Mouse (Mus musculus) right cerebral cortex, adult 2 months (tissue): ENCODE measurements around the gene Xrcc6.
A peak's percentile ranks its signal among the peaks of the same experiment; 100 is the strongest.

Experiments used
- DNase-seq, 2 experiments: peaks; one replicate each; pipeline ENCODE4 v3.0.0; 2021 to 2022; ENCODE audit warnings: low spot score in 2 of 2

Xrcc6 gene

DNA sequence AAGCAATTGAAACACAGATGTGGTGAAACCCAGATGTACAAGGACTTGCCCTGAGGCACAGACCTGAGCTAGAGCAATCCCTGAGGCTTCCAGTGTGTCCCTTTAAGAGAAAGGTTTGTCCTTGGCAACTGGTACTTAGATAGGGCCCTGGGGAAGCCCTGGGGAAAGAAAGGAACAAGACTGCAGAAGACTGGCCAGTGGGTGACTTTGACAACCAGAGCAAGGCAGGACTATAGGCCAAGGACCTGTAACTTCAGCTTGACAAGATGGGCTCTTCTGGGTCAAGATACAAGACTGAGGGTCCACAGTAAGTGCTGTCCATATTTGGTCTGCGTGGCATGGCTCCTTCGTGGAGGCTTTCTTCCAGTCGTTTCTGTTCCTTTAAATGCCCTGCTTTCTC is at the start of gene Xrcc6:
TSS of gene Xrcc6 (plus strand) at position 190 of the 400 bp plus-strand sequence.
- no peak for DNase-seq

DNA sequence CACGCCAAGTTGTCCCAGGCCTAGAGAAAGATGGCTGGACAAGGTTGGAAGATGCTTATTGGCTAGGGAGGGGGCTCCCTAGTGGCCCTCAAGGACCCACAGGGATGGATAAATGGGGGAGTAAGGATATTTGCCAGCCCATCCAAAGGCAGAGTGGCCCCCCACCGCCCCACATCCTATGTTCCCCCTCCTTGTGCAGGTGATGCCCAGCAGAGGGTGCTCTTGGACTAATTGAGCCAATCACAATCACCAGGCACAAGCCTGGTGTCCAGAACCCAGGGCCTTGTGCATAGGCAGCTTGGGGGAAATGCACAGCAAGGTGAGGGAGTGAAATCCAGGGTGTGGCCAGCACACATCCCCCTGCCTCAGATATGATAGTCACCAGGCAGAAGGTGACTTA is 49.4 kb upstream of the Xrcc6 start:
- peak; percentile 59 to 71 for DNase-seq

DNA sequence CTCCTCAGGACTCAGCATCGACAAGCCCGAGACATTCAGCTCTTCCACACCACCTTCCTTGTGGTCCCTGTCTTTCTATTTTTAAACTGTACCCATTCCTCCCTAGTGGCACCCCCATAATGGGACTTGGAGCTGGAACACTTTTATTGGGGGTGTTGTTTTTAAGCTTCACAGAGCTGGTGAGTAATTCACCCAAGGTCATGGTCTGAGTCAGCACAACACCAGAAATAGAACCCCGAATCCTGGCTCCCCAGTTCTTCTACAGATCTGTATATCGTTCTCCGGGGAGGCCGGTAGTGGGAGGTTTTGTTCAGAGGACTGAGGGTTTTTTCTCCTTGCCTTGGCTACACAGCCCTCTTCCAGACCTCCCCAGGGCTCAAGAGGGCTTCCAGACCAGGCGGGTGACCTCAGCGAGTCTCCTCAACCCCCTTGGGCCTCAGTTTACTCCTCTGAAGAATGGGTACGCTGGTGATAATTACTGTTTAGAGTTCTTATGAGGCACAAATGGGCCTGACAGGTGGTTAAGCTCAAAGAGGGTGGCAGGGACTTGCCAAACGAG is 48.4 kb upstream of the Xrcc6 start:
- DNase-seq = no peak

DNA sequence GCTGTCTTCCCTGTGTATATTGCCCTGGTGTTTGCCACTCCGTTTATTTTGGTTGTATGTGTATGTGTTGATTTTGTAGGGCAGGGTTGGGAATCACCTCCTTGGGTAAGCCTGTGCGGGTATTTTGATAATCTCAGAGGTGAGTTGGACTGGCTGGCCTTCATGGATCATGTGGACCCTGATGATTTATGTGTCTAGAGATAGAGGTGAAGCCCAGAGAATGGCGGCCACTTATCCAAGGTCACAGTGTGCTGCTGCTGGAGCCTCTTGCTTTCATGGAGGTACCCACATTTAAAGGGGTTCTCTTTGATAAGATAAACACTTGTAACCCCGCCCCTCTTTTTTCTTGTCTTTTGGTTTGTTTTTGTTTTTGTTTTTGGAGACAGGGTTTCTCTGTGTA is 47.9 kb upstream of the Xrcc6 start:
- no peak for DNase-seq

DNA sequence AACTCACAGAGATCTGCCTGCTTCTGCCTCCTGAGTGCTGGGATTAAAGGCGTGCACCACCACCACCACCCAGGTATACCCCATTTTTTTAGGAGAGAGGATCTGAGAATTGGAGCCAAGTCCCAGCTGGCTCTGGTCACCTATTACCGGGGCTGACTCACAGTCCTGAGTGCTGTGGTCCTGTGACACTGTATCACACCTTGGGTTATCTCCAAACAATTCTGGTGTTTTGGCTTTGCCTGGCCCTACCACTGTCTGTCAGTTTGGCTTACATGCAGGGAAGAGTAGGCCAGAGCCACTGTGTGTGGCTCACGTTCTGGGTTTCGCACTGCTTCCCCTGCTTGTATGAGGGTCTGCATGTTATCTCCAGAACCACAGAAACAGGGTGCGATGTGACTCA is 47.4 kb upstream of the Xrcc6 start:
- no peak for DNase-seq

DNA sequence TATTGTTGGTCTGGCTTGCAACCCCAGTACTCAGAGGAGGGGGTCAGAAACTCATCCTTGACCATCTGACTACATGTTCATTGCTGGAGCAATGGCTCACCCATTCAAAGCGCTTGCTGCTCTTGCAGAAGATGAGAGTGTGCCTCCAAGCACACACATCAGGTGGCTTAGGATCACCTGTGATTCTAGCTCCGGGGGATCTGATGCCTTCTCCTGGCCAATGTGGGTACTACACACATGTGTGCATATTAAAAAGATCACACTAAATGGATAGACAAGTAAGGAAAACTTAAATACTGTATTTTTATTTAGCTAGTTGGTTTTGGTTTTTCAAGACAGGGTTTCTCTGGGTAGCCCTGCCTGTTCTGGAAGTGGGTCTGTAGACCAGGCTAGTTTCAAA is 46.6 kb upstream of the Xrcc6 start:
- no peak for DNase-seq

DNA sequence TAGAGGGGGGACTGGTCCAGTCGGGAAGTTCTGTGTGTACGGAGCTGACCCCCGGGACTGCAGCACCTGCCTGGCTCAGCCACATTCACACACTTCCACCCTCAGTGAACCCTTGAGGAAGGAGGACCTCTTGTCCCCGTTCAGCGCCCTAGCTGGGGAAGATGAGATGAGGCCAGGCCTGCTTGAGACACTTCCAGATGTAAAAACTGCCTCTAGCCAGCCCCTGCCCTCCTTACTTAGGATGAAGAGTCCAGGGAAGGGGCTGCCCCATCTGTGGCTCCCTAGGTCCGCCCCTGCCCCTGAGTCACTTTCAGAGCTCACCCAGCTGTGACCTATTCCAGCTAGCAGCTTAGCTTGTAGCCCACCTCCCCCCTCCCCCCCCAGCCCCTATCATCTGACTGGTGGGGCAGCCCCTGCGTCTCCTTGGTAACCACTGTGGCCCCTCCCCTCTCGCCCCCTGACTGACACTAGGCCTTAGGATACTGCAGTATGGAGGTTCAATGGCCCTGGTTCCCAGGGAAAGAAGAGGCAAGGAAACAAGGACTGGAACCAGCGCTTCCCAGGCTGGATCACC is 44.4 kb upstream of the Xrcc6 start:
- no peak for DNase-seq

DNA sequence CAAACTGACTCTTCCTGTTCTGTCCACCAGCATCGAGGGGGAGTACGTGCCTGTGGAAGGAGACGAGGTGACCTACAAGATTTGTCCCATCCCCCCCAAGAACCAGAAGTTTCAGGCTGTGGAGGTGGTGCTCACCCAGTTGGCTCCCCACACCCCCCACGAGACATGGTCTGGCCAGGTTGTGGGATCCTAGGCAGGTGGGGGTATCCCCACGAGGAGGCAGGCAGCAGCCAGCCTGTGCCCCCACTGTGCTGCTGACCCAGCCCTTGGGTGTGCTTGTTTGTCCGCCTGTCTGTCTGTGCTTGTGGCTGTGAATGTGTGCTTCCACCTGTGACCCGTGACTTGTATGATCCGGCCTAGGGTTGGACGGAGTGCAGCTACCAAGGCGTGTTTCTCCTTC is 38.6 kb upstream of the Xrcc6 start:
- DNase-seq = no peak

DNA sequence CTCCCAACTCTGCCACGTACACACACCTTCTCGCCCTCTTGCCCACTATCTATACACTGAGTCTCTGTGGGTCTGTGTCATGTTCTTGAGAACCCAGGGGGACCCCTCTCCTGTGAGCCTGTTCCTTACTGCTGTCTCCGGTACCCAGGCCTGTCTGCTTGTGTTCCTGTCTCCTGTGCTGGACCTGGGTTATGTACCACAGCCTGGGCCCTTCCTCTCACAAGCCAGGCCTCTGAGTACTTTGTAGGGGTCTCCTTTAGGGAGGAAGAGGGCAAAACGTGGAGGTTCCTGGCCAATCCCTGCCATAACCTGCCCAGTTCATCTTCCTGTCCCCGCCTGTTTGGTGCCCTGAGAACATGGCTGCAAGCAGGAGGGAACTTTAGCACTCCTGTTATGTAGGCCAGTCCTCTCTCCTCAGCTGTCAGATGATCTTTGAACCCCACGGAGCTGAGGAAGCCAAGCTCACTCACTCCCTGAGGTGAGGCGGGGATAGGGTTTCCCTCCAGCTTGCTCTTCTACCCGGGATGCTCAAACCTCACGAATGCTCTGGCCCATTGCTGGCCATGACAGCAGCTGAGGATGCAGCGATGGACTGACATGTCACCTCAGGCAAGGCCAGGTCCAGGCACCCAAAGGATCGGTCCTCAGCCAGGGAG is 38.0 kb upstream of the Xrcc6 start:
- DNase-seq = no peak

DNA sequence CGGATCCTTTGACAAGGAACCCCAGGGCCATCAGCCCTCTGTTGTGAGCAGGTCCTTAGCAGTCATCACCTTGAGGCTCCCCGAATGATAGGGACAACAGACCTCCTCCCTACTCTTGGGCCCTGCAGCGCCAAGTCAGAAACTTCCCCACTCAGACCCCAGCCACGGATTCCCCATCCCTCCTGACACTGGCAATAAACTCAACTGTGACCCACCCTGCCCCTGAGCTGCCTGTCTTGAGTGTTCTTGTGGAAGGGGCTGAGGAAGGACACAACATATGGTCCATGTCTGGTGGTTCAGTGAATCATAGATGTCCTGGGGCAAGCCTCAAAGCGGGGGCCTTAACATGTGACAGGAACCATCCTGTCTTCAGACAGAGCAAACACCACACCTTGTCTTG is 36.9 kb upstream of the Xrcc6 start:
- no peak for DNase-seq

DNA sequence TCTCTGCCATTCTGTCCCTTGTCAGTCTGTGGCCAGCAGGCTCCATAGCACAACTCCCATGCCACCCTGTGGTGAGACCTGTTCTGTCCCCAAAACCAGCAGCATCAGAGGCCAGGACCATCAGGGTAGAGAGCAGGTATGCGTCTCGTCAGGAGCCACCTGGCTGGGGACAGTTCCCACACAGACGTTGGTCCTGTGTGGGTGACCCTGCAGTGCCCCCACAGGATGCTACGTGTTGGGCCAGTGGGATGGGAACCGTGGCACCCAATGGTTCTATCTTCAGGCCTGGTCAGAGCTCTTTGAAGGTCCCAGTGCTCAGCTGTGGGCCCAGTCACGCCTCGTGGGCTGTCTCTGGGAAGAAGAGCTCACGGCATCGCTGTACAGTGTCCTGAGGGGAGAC is 36.5 kb upstream of the Xrcc6 start:
- DNase-seq = no peak

DNA sequence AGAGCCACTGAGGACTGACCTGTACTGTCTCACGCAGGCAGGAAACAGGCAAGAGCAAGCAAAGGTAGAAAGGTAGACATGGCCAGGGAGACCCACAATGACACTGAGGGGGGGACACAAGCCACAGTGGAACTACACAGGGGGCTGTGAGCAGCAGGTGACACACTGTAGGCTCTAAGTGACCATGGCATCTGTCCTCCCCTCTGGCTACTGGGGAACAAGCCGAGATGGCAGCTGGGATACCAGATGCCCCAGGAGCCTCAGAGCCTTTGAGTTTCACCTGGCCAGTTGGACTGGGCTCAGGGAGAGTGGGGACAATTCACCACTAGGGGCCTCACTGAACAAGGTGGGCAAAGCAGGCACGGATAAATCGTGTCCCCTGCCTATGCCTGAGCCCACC is 35.3 kb upstream of the Xrcc6 start:
- no peak for DNase-seq

DNA sequence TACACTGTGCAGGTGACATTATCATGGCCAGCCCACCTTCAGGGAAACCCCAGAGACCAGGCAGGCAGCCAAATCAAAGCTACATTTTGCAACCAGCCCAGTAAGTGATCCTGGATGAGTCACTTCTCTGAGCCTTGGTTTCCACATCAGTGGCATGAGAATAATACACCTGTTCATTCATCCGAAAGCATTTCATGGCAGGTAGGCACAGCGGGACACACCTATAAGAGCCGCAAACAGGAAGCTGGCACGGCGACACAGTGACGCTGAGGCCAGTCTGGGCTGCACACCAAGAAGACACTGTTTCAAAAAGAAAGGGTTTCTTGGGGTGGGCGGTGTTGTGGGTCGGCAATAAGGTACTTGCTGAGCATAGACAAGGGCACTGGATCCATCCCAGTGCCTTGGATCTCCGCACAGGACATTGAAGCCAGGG is 33.5 kb upstream of the Xrcc6 start:
- DNase-seq = no peak

DNA sequence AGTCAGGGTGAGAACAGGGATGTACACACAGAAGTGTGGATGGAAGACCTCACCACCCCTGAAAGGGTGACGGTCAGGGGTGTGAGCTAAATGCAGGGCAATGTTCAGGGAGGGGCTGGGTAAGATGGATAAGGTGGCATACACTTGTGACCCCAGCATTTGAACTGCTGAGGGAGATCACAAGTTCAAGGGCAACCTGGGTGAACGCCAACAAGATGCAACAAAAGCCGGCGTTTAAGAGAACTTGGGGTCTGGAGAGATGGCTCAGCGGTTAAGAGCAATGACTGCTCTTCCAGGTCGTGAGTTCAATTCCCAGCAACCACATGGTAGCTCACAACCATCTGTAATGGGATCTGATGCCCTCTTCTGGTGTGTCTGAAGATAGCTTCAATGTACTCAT is 32.9 kb upstream of the Xrcc6 start:
- no peak for DNase-seq

DNA sequence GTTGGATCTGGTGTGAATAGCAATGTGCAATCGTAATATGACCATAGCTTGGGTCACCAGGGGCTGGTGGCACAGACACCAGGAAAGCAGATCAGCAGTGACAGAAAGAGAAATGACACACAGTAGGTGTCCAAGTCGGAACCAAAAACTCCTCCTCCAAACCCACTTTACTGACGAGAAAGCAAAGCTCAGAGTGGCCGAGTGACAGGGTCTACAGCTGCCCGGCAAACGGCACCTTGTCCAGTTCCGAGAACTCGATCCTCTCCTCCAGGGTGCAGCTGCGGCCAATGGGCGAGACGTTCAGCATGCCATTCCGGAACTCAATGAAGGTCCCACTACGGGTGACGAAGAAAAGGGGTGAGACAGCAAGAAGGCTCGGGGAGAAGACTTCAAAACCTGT is 32.2 kb upstream of the Xrcc6 start:
- no peak for DNase-seq

DNA sequence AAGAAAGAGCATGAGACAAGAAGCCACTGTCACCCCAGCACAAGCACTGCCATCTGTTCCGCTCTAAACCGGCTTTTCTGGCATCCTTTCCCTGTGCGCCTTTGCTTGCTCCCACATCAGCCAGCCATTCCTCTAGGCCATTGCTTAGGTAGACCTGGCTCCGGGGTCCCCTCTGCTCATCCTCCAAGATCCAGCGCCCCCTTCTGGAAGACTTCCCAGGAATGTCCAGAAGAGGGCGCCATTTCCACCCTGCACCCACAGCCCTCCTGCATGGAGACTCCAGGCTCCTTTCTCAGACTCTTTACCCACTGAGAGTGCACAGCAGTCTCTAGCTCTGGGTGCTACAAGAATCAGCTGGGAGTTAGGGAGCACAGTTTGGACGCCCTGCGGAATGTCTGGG is 31.2 kb upstream of the Xrcc6 start:
- DNase-seq = peak in 1 of 2 experiments; percentile 60

DNA sequence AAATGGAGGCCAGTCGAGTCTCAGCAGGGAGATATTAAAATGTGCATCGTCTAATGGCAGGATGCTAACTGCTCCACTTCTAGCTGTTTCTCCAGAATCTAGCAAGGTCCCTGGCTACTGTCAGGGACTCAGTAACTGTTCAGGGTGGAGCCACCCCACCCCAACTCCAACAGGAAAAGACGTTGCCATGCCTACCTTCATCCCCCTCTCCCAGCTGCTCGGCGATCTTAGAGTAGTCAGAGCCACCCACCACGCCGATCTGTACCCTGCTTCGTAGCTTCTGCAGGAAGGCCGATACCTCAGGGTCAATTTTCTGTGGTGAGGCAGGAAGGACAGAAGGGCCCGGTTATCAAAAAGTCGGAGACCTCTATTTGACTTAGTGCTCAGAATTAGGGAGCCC is 30.0 kb upstream of the Xrcc6 start:
- DNase-seq = peak in 1 of 2 experiments; percentile 60

DNA sequence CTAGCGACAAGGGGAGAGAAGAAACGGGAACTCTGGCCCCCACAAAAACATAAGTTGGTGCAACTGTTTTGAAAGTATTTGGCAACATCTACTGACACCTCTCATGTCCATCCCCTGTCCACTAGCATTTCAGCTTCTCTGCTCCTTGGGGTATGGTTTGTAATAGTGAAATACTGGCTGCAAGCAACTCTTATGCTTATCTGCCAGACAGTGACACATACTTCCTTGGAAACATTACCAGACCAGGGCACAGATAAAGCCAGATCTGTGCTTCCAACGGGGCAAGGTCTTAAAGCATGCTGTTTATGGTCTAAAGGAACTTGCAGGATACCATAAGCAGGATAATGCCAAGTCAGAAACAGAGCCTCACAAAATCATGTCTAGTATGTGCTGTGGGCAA is 28.7 kb upstream of the Xrcc6 start:
- no peak for DNase-seq

DNA sequence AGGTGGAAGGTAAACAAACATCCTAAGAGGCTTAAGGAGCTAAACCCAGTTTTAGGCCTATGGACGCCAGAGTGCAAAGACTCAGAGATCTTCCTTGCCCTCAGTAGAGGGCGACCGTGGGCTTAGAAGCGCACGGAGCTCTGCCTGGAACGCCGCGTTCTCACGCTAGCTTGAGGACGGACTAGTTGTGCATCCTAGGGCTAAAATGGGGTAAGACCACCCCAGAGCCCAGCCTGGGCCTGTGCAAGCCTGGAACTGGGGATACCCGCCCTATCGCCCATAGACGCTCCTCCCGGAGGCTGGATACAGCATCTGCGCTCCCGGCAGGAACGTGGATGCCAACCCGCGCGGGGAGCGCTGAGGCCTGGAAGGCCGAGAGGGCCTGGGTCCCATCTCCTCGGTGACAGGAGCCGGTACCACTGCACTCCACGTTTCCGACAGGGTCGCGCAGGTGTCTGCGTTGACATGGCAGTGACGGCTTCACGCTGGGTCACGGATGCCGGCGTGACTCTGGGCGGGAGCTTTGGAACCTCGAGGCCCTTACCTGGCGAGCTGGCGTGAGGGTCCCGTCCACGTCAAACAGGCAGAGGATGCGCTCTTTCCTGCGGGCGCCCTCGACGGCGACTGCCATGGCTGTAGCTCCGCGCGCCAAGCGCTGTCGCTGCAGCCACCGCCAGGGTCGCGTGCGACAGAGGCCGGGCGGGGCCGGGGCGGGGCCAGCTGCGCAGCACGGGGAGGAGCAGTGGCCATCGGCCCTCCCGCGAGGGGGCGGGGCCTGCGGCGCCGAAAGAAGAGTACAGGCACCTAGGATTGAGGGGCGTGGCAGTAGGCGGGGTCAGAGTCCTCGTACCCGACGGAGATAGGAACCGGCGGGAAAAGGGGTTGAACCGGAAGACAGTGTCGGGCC is 27.2 kb upstream of the Xrcc6 start, which contains the start of gene Pmm1:
TSS of gene Pmm1 (minus strand) at position 760 of the 907 bp plus-strand sequence.
- peak; percentile 95 to 98 for DNase-seq

DNA sequence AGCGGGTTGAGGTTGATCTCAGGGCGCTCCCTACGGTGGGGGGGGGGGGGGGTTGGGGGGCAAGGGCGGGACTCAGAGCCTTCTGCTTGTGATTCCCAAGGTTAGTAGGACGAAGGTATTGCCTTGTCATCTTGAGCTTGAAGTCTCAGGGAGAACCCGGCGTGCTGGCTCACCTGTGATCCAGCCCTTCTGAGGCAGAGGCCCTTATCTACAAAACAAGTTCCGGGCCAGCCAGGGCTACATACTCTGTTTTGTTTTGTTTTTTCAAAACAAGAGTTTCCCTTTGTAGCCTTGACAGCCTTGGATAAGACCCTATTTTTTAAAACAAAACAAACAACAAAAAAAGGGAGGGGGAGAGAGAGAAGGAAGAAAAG is 26.6 kb upstream of the Xrcc6 start:
- no peak for DNase-seq

DNA sequence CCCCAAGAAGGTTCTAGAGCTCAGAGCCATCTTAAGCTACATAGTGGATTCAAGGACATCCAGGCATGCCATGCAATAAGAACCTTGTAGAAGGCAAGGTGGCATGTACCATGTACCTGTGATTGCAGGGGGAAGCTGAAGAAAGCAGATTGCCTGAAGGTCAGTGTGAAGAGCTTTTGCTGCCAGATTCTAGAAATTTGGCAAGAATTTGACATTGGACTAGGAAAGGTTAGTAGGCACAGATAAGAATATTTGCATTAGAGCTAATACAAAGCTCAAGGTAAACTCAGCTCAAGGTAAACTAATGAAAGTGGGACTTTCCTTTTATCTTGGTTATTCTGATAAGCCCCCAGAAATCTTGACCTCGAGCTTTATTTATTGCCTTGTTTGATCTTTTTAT is 23.4 kb upstream of the Xrcc6 start:
- DNase-seq = no peak

DNA sequence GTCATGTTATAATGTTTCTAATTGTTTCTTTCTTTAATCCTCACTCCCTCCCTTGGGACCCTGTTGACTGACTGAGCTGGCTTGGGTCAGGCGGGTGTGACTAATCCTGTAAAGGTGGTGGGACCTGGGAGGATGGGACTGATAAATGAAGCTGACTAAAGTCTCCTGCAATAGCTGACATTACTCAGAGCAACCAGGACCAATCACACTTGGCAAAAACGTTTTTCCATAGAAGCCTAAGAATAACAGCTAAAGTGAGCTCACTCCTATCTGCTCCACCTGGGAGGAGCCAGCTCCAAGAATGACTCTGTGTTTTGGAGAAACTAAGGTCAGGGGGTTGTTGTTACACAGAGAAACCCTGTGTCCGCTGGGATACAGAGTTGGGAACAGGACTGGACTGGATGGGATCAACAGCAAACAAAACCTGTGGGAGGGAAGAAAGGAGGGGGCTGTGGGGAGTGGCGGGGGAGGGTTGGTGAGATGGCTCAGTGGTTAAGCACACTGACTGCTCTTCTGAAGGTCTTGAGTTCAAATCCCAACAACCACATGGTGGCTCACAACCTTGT is 22.6 kb upstream of the Xrcc6 start:
- no peak for DNase-seq
